Mouse (Mus musculus): Measurements from ENCODE around the gene Eif2a. TPM values are rescaled to one million over a fixed set of nuclear protein-coding genes. Genes with fewer than 3 reads are reported as not detected.
"Not testable (repeated sequence)": the region's sequence is repeated elsewhere in the genome, so short reads cannot be mapped to it uniquely, and the experiment has no call there.

The Eif2a gene
- total RNA-seq, 1 experiment from 2014 or later = 115 TPM

DNA sequence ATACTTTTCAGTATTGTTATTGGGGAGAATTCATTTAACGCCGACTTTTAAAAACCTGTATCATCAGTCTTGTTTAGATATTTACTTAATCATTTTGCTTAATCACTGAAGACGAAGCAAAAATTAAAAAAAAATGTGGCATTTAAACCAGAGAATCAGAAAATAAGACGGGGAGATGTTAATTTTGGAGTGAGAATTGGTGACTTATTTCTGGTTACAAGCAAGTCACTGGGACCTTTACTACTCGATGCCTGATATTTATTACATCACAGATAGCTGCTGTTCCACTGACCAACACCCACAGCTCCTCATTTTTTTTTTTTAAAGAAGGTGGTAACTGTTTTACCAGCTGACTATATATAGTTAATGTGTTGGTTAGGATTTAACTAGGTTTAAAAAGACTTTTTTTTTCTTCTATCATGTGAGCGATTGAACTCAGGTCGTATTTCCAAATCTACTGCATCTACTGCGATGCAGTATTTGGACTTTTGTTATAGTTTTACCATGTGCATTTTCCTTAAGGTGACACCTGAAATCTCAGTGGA lies 52.0 kb downstream of the Eif2a start:
- no peak for ATAC-seq (replicated peaks in 1 of 2; ENCODE audit: insufficient read depth in 1 of 2, low FRiP score in 2 of 2, low TSS enrichment in 1 of 2, low read depth in 1 of 2, poor library complexity in 2 of 2, severe bottlenecking in 2 of 2)

GRCm38 (mm10) chr3:58581530-58581929 lies 55.9 kb downstream of the Eif2a start:
- ATAC-seq (replicated peaks in 1 of 2; ENCODE audit: insufficient read depth in 1 of 2, low FRiP score in 2 of 2, low TSS enrichment in 1 of 2, low read depth in 1 of 2, poor library complexity in 2 of 2, severe bottlenecking in 2 of 2) = peak; percentile 51 to 61; a peak in 3 of 4 replicates

- peak in 1 of 2 experiments; percentile 30; a peak in 1 of 4 replicates for ATAC-seq (replicated peaks in 1 of 2; ENCODE audit: insufficient read depth in 1 of 2, low FRiP score in 2 of 2, low TSS enrichment in 1 of 2, low read depth in 1 of 2, poor library complexity in 2 of 2, severe bottlenecking in 2 of 2)
Observed at GRCm38 (mm10) chr3:58582297-58582696, 56.7 kb downstream of the Eif2a start.

- peak in 1 of 2 experiments; percentile 30; a peak in 1 of 4 replicates for ATAC-seq (replicated peaks in 1 of 2; ENCODE audit: insufficient read depth in 1 of 2, low FRiP score in 2 of 2, low TSS enrichment in 1 of 2, low read depth in 1 of 2, poor library complexity in 2 of 2, severe bottlenecking in 2 of 2)
Observed at GRCm38 (mm10) chr3:58582788-58583426, 57.3 kb downstream of the Eif2a start.

DNA sequence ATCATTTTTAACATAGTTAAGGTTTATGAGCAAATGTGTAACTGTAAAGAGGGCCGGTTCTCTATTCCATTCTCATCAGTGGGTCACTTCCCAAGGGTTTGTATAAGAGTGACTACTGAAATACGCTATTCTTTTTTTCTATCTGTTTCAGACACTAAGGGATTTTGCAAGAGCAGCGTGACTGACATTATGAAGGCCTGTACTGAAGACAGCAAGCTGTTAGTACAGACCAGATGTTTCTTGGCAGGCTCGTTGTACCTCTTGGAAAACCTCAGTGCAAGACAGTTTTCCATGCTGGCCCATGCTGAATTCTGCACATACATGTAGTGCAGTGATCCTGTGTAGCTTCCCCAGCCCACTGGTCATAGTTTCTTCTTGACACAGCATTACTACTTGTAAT lies 64.9 kb downstream of the Eif2a start:
- ATAC-seq (replicated peaks in 1 of 2; ENCODE audit: insufficient read depth in 1 of 2, low FRiP score in 2 of 2, low TSS enrichment in 1 of 2, low read depth in 1 of 2, poor library complexity in 2 of 2, severe bottlenecking in 2 of 2) = not testable (repeated sequence)

GRCm38 (mm10) chr3:58592666-58593065 lies 67.0 kb downstream of the Eif2a start:
- not testable (repeated sequence) for ATAC-seq (replicated peaks in 1 of 2; ENCODE audit: insufficient read depth in 1 of 2, low FRiP score in 2 of 2, low TSS enrichment in 1 of 2, low read depth in 1 of 2, poor library complexity in 2 of 2, severe bottlenecking in 2 of 2)

GRCm38 (mm10) chr3:58593623-58594022 lies 68.0 kb downstream of the Eif2a start:
- no peak for ATAC-seq (replicated peaks in 1 of 2; ENCODE audit: insufficient read depth in 1 of 2, low FRiP score in 2 of 2, low TSS enrichment in 1 of 2, low read depth in 1 of 2, poor library complexity in 2 of 2, severe bottlenecking in 2 of 2)

Other genes with a start within 250 kb of the Eif2a start
- 24.6 and 34.5 TPM in 2 replicates for gene Tsc22d2, start 111.1 kb upstream of the Eif2a start, total RNA-seq (2017)
- 78.7 and 86.1 TPM in 2 replicates for gene Serp1, start 71 bp downstream of the Eif2a start, total RNA-seq (2017)
- gene Selenot, start 50.8 kb downstream of the Eif2a start, total RNA-seq (2017) = 145 and 184 TPM in 2 replicates
- not detected in 2 replicates for gene Erich6, start 111.4 kb downstream of the Eif2a start, total RNA-seq (2017)
- 16.0 and 18.1 TPM in 2 replicates for gene Siah2, start 166.6 kb downstream of the Eif2a start, total RNA-seq (2017)